Mouse (Mus musculus) midbrain, postnatal 0 days (tissue): Measurements from ENCODE around the gene Rag1. TPM values are rescaled to one million over a fixed set of nuclear protein-coding genes. Genes with fewer than 3 reads are reported as not detected.

ENCODE experiments used
- ATAC-seq: fragments of 200-750 bp; cut with Nextera tagmentation; 2 replicates; pipeline ENCODE4 v1.8.0; 2017; ENCODE audit warnings: moderate number of reproducible peaks, mild to moderate bottlenecking, moderate TSS enrichment, moderate library complexity; ENCODE audit not compliant: low FRiP score
- DNase-seq: peaks from one replicate; pipeline ENCODE4 v3.0.0-alpha.2; 2015; ENCODE audit warnings: low spot score
- H3K27ac ChIP-seq: fragments of 300-500 bp; sonication (generic); 2 replicates; pipeline ENCODE4 v1.5.1; 2014; ENCODE audit warnings: low read depth, mild to moderate bottlenecking, low read length, mixed read lengths
- H3K27me3 ChIP-seq: fragments of 300-500 bp; sonication (generic); 2 replicates; pipeline ENCODE4 v1.6.1; 2014; ENCODE audit warnings: low read length, control low read depth, mixed read lengths; ENCODE audit not compliant: insufficient read depth
- H3K36me3 ChIP-seq: fragments of 300-500 bp; sonication (generic); 2 replicates; pipeline ENCODE4 v1.6.1; 2014; ENCODE audit warnings: low read length, control low read depth, mixed read lengths; ENCODE audit not compliant: insufficient read depth
- H3K4me1 ChIP-seq: fragments of 300-500 bp; sonication (generic); 2 replicates; pipeline ENCODE4 v1.6.1; 2014; ENCODE audit warnings: mild to moderate bottlenecking, control low read depth, antibody characterized with exemption, low read length, mixed read lengths; ENCODE audit not compliant: insufficient read depth
- H3K4me2 ChIP-seq: fragments of 300-500 bp; sonication (generic); 2 replicates; pipeline ENCODE4 v1.6.1; 2014; ENCODE audit warnings: low read depth, mild to moderate bottlenecking, low read length, mixed read lengths; ENCODE audit not compliant: poor library complexity, severe bottlenecking
- H3K4me3 ChIP-seq: fragments of 300-500 bp; sonication (generic); 2 replicates; pipeline ENCODE4 v1.5.1; 2014; ENCODE audit warnings: low read depth, mild to moderate bottlenecking, low read length, moderate library complexity
- H3K9ac ChIP-seq: fragments of 300-500 bp; sonication (generic); replicated peaks from 2 replicates; pipeline ENCODE4 v1.6.1; 2014; ENCODE audit warnings: mild to moderate bottlenecking, low read length, moderate library complexity, mixed read lengths; ENCODE audit not compliant: poor library complexity, severe bottlenecking
- H3K9me3 ChIP-seq: fragments of 300-500 bp; sonication (generic); 2 replicates; pipeline ENCODE4 v1.6.1; 2016; ENCODE audit warnings: low read length, control low read depth
- CTCF ChIP-seq: IDR thresholded peaks from 2 replicates; pipeline ENCODE4 v1.5.1; 2016; ENCODE audit warnings: antibody characterized with exemption, mild to moderate bottlenecking
- WGBS: fragments of 180-500 bp; shearing (Covaris S2); extraction: QIAGEN DNeasy Blood & Tissue Kit; methylation state at CpG from one replicate; pipeline ENCODE4 v1.1.7; 2014; 5-methylcytosine and 5-hydroxymethylcytosine counted together
- polyA plus RNA-seq: library from polyadenylated mRNA; unstranded; fragments of >200 nt; fragmentation: Nextera tagmentation; extraction: Ambion mirVana; gene quantifications from 2 replicates; pipeline ENCODE4 v1.2.1, GENCODE M21; 2015
- total RNA-seq: library from RNA; depleted of rRNA; stranded (reverse); fragments of >200 nt; gene quantifications from 2 replicates; pipeline ENCODE4 v1.2.3, GENCODE M21; 2014

The Rag1 gene
- total and polyA plus RNA-seq, 2 experiments from 2014 or later: 0.04 to 0.27 TPM

DNA sequence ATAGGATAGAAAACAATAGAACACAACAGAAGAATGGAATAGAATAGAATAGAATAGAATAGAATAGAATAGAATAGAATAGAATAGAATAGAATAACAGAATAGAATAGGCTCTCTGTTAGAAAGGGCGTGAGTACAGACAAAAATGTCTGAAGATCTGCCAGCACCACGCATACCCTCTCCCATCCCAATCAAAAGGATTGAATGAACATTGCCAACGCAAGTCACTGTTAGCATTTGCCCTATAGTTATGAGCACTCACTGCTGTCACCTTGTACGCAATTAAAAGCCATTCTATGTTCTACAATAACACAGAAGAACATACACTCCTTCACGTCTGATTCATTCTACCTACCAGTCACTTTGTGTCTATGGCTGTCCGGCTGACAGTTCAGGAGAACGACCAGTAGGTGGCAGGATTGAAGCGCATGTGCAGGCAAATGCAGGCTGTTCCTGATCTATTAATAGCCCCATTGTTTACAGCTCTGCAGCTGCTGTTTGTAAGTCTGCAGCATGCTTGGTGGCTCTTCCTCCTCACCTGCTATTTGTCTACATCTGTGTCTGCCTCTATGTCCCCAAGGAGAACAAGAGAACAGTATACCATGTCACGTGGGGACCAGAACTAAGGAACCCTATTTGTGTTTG lies 15.9 kb upstream of the Rag1 start:
- peak; percentile 88 for DNase-seq
- peak; percentile 86 for TF ChIP-seq CTCF
- no peaks in the 10 kb centered on the region for H3K9me3 ChIP-seq

DNA sequence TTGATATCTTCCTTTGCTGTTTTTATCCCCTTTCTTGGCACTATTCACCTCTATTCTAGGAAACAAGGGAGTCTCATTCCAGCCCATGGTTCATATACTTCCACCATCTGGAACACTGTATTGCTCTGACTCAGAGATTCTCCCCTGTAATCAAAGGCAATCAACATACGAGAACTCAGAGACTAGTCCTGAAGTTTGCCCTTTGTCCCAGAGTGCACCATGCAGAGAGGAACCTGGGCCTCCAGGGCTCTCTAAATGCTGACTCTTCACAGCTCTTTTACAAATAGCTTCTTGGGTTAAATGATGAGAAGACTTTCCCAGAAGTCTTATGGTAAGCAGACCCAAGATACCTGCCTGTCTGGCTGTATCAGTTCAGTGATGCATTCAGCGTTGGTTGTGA lies 11.2 kb upstream of the Rag1 start:
- DNase-seq (no peak), ATAC-seq (no peak)
- Histone ChIP-seq H3K9ac (no peak overlapping the region), H3K9me3 (no peaks in the 10 kb centered on the region), H3K4me3 (no peak overlapping the region), H3K27ac (no peak overlapping the region), H3K4me1 (no peaks in the 10 kb centered on the region), H3K27me3 (no peaks in the 10 kb centered on the region), H3K36me3 (no peaks in the 10 kb centered on the region), H3K4me2 (no peak overlapping the region)
- 78% methylated on average over 2 of the region's 2 CpGs for WGBS
- TF ChIP-seq CTCF: no peak

More for the DNA sequence above, 15.9 kb upstream of the Rag1 start:
- Histone ChIP-seq H3K36me3 (no peaks in the 10 kb centered on the region), H3K4me1 (no peaks in the 10 kb centered on the region), H3K27me3 (no peaks in the 10 kb centered on the region), H3K9ac (no peak overlapping the region), H3K4me3 (no peak overlapping the region), H3K27ac (no peak overlapping the region), H3K4me2 (no peak overlapping the region)
- ATAC-seq: peak; percentile 70
- WGBS: 22% methylated on average over 9 of the region's 9 CpGs

DNA sequence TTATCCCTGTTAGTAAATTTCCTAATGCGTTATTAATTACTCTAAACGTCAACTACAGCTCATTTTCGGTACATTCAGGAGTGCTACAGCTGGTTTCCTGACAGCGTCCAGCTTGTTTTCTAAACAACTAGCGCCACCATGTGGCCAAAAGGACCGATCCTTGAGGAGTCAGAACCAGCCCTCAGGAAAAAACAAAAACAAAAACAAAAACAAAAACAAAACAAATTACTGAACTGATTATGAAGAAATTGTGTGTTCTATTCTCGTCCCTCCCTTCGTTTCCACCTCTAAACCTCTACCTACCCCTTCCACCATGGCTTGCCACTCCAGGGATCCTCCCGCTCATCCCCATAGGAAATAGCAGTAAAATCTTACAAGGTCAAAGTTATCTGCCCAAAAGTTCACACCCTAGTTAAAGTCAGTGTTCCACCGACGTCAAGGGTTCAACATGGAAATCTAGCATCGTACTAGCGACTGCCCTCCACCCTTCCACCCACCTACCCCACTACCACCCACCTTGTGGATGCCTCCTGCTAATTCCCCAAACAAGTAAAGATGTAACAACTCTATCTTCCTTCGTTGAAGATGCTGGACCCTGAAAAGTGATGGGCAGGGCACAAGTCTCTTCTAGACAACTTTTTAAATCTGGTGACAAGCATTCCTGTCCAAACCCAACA lies 3.8 kb upstream of the Rag1 start:
- Histone ChIP-seq H3K4me2 (peak overlapping the region; percentile 68), H3K27ac (no peak overlapping the region), H3K27me3 (no peaks in the 10 kb centered on the region), H3K4me3 (peak overlapping the region; percentile 36), H3K4me1 (no peaks in the 10 kb centered on the region), H3K36me3 (no peaks in the 10 kb centered on the region), H3K9me3 (no peaks in the 10 kb centered on the region), H3K9ac (peak overlapping the region; percentile 51)
- WGBS: 17% methylated on average over 14 of the region's 14 CpGs
- peak; percentile 94 for DNase-seq
- peak; percentile 62; the same call in 1 of the 2 replicates for ATAC-seq
- peak; percentile 86 for TF ChIP-seq CTCF

DNA sequence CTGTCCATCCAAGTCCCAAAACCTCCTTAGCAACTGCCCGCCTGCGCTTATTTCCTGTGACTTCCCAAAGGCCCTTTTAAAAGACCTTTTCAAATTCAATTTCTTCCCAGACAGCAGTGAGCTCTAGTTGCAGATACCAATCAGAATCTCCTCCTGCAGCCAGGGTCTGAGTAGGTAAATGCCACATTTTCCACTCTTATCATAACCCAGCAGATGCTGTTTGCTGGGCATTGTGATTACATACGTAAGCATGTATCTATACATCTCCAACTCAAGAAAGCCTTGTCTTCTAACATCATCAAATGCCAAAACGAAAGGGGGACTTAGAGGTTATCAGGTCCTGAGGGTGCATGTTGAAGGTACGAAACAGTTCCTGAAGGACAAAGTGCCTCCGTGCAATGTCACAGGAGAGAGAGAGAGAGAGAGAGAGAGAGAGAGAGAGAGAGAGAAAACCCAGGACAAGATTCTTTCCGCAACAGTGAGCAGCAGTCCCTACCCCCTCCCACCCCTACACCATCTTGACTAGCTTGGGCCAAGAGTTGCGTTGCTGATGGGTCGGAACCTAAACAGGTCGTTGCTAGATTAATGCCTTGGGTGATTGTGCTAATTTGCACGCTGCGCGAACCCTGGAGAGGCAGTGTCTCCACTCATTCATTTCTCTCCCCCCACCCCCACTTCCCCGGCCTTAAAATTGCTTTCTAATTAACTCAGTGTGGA lies 3.1 kb upstream of the Rag1 start:
- ATAC-seq (peak; percentile 68; the same call in 1 of the 2 replicates), DNase-seq (no peak)
- Histone ChIP-seq H3K4me1 (no peaks in the 10 kb centered on the region), H3K27ac (no peak overlapping the region), H3K27me3 (no peaks in the 10 kb centered on the region), H3K9me3 (no peaks in the 10 kb centered on the region), H3K36me3 (no peaks in the 10 kb centered on the region), H3K4me2 (peak overlapping the region; percentile 68), H3K9ac (peak overlapping the region; percentile 51), H3K4me3 (peak overlapping the region; percentile 36)
- TF ChIP-seq CTCF: no peak
- 26% methylated on average over 14 of the region's 14 CpGs for WGBS

DNA sequence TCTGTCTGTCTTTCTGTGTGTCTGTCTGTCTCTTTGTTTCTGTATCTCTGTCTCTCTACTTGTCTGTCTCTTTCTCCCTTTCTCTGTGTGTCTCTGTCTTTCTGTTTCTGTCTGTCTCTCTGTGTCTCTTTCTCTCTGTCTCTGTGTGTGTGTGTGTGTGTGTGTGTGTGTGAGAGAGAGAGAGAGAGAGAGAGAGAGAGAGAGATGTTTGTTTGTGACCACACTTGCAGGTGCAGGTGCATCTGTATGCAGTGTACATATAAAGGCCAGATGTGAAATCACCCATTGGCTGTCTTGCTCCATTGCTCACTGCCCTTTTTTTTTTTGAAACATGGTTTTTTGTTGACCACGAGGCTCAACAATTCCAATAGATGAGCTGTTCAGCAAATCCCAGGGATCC lies 1.1 kb upstream of the Rag1 start:
- 43% methylated on average over 1 of the region's 1 CpGs for WGBS
- Histone ChIP-seq H3K27ac (no peak overlapping the region), H3K4me2 (no peak overlapping the region), H3K4me3 (no peak overlapping the region), H3K9me3 (no peaks in the 10 kb centered on the region), H3K36me3 (no peaks in the 10 kb centered on the region), H3K27me3 (no peaks in the 10 kb centered on the region), H3K4me1 (no peaks in the 10 kb centered on the region), H3K9ac (no peak overlapping the region)
- no peak for TF ChIP-seq CTCF
- DNase-seq (no peak), ATAC-seq (no peak)

DNA sequence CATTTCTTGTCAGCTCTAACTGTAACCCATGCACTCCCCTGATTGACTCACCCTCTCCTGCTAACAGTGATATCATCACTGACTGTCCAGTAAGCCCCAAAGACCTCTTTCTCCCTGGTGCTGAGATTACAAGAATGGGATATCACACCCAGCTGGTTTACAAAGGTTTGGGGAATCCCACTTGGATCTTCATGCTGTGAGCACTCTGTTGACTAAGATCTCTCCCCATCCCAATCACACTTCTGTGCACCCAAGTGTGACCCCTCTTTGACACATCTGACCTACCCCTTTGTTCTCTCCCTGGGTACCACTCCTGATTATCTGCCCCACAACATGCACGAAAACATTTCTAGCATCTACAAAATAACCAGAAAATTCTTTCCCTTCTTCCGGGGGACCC lies 940 bp downstream of the Rag1 start:
- Histone ChIP-seq H3K27ac (no peak overlapping the region), H3K9me3 (no peaks in the 10 kb centered on the region), H3K4me1 (no peaks in the 10 kb centered on the region), H3K36me3 (no peaks in the 10 kb centered on the region), H3K9ac (no peak overlapping the region), H3K4me2 (no peak overlapping the region), H3K27me3 (no peaks in the 10 kb centered on the region), H3K4me3 (no peak overlapping the region)
- WGBS: 29% methylated on average over 2 of the region's 2 CpGs
- DNase-seq: no peak
- no peak for TF ChIP-seq CTCF
- ATAC-seq: no peak
